Mouse (Mus musculus) c-Kit-positive CD71-positive TER-119-positive erythroid progenitor cells, embryonic 14.5 days (primary cell): ENCODE data around the gene S1pr4.

Source experiments
- DNase-seq: peaks from one replicate; pipeline ENCODE4 v3.0.0-alpha.2; 2013; ENCODE audit warnings: low spot score

The S1pr4 gene

DNA sequence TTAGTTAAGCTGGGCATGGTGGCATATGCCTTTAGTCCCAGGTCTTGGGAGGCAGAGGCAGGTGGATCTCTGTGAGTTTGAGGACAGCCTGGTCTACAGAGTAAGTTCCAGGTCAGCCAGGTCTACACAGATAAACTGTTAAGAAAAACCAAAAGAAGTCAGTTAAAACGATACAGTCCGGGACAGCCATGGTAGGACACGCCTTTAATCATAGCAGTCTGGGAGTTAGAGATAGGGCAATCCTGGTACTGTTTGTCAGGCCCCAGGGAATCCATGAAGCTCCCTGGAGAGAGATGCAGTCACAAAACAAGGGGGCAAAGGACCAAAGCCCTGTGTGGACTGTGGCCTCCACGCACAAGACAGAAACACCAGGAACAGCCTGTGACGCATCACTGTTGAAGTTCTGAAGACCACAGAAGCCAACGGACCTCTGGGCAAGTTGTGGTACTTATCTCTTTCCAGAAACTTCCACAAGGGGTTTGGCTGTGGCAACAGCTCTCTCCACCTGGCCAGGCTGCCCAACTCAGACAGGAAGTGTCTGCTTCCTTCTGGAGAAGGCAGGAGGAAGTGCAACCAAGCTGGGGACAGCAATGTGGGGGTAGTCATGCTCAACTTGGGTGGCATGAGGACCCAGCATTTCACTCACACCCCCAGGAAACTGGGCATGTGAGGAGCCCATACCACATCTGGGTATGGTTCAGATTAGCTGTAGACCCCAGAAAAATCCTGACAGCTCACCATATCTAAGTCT lies 19.5 kb upstream of the S1pr4 start:
- DNase-seq = no peak

DNA sequence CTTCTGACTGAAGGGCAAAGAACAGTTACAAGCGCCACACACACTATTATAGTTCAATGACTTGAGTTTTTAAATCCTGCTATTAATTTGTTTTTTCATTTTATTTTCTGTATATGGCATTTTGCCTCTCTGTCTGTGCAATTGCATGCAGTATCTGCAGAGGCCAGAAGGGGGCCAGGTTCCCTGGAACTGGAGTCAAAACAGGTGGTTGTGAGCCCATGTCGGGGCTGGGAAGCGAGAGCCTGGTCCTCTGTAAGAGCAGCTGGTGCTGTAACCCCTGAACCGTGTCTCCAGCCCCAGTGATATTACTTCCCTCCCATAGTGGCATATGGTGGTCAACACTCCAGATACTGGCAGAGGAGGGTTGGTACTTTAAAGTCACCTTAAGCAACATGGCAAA lies 18.6 kb upstream of the S1pr4 start:
- no peak for DNase-seq

GRCm38 (mm10) chr10:81517227-81517626 lies 17.3 kb upstream of the S1pr4 start:
- no peak for DNase-seq

- DNase-seq = no peak
Measured at GRCm38 (mm10) chr10:81513798-81514197, 13.9 kb upstream of the S1pr4 start.

DNA sequence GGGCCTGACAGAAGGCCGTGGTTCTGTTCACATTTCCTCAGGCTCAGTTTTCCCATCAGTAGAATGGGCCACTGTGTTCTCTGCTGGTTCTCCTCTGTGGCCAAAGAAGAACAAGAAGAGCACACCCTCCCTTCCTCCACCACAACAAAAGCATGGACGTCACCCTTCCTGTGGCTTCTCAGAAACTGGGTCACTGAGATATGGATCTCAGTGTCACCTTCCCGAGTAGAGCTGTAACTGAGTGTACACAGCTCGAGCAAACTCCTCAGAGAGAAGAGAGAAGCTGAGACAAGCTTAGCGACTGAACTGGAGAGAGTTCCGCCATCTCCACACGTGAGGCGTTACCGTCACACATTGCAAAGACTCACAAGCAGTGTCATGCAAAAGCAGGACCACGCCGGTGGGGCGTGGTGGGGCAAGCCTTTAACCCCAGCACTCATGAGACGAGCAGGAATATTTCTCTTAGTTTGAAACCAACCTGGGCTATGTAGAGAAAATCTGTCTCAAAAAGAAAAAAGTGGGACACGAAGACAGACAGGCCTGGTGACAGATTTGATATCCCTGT lies 10.4 kb upstream of the S1pr4 start:
- no peak for DNase-seq

DNA sequence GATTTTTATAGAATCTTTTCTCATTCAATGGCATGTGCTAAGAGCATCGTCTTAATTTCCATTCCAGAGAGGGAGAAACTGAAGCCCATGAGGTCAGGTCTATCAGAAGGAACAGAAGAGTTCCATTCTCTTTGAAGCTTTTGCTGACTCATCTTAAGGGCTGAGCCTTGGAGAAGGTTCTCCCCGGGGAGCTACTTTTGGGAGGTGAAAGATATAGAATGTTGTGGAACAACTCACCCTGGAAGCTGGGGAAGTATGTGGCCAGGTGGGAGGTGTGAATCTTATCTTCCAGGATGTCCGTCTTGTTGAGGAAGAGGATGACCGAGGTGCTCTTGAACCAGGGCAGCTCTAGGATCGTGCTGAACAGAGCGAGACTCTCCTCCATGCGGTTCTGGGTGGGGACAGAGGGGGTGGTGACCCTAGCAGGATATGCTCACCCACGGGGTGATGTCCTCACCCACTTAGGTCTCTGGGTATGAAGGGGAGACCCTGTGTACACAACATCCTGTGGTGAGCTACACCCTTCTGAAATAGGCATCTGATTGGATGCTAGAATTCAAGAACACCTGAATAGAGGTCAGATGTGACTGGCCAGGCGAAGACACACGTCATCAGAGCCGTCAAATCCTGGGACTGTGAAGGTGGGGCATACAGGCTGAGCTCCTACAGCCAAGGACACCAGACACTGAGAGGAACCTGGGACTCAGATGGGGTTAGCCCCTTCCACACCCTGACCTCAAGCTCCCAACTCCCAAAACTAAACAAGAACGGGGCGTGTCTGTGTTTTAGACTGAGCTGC lies 8.0 kb upstream of the S1pr4 start:
- DNase-seq = no peak

DNA sequence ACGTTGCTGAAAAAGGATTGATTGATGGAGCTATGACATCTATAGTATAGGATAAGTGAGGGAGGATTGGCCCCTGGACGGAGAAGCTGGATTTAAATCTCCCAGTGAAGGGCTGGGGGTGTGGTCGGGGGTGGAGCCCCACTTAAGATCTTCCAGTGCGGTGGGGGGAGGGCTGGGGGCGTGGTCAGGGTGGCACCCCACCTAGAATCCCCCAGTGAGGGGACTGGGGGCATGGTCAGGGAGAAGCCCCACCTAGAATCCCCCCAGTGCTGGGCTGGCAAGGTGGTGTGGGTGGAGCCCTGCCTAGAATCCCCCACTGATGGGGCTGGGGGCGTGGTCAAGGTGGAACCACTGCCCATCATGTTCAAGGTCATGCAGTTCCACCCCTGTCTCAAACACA lies 7.2 kb upstream of the S1pr4 start:
- DNase-seq = no peak

GRCm38 (mm10) chr10:81505016-81505664 lies 5.2 kb upstream of the S1pr4 start:
- no peak for DNase-seq

GRCm38 (mm10) chr10:81502658-81503057 lies 2.7 kb upstream of the S1pr4 start:
- peak; percentile 76 for DNase-seq

DNA sequence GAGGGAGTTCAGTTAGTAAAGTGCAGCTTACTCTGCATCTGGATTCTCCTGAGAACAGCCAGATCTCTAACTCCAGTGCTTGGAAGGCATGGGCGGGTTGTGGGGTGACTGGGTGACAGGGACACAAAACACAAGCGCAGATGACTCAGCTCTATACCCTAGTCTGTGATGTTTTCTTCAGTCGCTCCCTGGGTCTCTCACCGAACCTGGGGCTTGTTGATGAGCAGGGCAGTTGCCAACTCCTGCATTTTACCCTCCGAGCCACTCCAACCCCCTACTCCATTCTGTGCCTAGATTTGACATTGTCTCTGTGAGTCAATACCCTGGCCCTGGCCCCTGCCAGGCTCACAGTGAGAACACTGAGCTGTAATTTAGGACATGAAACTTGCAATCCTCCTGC lies 1.9 kb upstream of the S1pr4 start:
- DNase-seq = no peak

DNA sequence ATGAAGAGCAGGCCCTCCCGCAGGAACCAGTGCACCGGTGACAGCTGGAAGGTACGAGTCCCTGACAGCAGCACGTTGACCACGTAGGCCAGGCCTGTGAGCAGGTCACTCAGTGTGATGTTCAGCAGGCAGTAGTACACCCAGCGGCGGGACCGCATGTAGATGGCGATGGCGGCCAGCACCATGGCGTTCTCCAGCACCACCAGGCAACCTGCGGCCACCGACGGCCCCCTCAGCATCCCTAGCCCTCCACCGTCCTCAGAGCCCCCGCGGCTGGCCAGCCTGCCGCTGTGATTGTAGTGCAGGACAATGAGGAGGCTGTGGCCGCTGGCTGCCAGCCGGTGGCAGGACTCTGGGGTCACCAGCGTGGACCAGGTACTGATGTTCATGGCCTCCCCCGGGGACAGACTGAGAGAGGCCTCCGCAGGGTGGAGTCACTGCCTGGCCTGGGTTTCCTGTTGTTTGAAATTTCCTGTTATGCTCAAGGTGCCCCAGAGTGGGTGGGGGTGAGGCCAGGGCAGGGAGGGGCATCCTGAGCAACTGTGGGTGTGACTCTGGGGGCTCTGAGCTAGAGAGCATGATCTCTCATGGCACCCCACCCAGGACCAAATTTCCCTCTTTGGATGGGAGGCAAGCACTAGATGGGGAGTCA lies 556 bp downstream of the S1pr4 start:
- DNase-seq = no peak

DNA sequence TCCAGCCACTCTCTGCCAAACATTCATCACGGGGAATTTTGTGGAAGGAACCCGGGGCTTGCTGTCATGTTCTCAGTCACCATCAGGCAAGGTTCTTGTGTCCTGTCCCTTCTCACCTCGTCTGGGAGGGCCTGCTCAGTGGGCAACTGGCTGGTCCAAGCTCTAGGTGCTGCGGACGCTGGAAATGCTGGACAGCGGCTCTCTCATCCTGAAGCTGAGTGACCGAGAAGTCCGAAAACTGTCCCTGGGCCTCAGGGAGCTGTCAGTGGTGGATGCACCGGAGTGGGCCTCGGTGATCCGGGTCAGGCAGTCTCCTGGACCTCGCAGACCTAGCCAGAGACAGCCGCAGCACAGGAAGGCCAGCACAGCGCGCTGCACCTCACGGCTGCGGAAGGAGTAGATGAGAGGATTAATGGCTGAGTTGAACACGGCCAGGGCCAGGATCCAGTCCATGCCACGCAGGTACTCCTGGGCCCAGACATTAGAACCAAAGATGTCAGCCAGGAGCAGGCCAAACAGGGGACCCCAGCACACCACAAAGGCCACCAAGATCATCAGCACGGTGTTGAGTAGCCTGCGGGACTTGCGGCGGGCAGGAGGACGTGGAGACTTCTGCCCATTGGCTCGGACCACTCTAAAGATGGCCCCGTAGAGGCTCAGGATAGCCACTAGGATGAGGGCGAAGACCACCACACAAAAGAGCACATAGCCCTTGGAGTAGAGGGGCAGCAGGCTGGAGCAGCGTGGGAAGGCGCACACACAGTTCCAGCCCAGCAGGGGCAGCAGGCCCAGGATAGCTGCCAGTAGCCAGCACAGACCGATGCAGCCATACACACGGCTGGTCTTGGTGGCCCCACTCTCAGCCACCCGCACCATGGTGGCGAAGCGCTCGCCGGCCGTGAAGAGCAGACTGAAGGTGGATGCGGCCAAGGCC lies 1.3 kb downstream of the S1pr4 start:
- DNase-seq = no peak

DNA sequence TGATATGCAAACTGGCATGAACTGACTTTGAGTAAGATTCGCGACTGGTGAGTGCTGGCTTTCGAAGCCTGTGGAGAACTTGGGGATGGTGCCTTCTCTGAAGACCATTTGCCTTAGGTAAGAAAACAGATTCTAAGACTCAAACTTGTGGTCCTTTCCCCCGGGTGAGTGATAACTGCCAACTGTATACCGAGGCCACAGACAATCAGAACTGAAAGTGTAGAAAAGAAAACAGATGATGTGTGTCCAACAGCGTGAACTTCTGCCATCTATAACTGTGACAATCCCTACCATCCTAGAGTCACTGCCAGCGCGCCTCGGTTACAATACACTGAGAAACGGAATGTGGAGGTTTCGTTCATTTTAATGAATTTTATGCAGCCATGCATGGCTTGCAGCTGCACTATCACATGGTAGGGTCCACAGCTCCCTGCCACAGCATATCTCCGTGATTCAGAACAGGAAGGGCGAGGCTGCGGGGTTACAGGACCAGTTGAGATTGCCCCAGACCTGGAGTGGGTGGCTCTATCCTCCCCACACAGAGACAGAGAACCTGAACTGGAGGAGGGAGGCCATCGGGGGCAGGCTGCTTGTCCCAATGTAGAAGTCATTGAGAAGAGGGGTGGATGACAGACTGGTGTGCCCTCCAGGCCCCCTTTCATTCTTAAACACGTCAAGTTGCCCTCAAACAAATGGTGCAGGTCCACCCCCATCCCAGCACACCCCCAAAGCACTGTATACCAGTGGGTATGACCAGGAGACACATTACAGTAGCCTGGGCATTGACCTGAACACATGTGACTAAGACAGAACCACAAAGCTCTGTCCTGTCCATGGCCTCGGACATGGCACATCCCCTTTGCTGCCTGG lies 2.3 kb downstream of the S1pr4 start:
- peak; percentile 61 for DNase-seq

DNA sequence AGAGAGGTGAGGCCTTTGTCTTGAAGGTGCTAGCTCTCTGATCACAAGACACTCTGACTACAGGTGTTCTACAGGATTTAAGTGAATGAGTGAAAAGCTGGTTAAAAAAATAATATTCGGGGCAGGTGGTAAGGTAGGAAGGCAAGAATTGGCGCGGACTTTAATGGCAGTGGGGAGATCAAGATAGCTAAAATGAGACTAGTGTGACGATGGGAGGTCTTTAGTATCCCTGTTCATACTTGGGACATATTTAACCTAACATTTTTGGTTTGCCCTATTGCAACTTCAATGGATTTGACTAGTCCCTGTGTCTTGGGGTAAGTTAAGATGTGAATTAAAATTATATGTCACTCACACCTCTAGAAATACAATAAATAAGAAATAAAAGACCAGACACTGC lies 3.0 kb downstream of the S1pr4 start:
- peak; percentile 45 for DNase-seq

DNA sequence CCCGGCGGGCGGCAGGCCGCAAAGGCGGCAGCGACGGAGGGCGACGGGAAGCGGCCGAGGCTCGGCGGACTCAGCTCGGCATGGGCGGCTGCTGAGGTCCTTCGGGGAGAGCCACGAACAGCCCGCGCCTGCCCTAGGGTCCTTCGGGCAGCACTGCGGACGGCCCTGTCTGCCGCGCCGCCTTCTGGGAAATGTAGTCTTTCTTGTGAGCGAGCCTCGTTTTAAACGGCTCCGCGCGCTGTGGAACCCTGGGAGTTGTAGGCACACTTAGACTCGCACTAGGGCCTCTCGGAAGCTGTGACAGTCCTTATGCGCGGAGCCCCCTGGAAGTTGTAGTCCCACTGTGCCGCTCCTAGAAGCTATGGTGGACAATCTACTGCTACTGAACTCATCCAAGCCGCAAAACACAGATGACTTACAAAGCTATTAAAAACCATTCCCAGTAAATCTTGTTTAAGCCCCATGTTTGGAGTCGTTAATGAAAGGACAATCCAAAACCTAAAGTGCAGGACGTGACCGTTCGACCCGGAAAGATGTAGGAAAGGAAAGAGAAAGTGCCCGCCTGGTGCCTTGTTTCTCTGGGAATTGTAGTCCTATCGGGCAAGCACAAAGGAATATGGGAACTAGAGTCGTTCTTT lies 3.5 kb downstream of the S1pr4 start, which contains the start of gene Ncln:
Ncln (minus strand) TSS at position 129 of the 638 bp plus-strand sequence.
- peak; percentile 97 for DNase-seq

GRCm38 (mm10) chr10:81495616-81496263 lies 4.2 kb downstream of the S1pr4 start:
- no peak for DNase-seq

DNA sequence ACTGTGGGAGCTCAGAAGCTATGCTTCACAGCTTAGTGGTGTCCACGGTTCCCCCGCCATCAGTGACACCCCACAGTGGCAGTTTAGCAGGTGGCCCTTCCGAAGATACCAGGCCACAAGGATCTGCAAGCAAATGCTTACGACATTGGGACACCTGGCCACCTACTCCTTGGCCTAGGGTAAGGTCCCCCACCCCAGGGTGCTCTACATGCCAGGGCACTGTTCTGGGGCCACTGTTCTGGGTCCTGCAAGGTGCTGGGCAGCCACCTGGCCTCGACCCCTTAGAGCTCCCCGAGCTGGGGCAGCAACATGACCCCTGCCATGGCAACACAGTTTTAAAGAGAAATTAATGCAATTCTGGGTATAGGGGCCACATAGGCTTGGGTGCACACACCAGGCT lies 4.8 kb downstream of the S1pr4 start:
- no peak for DNase-seq

GRCm38 (mm10) chr10:81494260-81495041 lies 5.5 kb downstream of the S1pr4 start:
- no peak for DNase-seq
